Mouse (Mus musculus) forebrain, embryonic 14.5 days (tissue): Measurements from ENCODE around the gene Hint2. TPM values are rescaled to one million over a fixed set of nuclear protein-coding genes. Genes with fewer than 3 reads are reported as not detected.

Experiments used
- ATAC-seq: fragments of 200-750 bp; cut with Nextera tagmentation; 2 replicates; pipeline ENCODE4 v1.8.0; 2017; ENCODE audit warnings: mild to moderate bottlenecking, moderate library complexity
- DNase-seq: peaks from one replicate; pipeline ENCODE4 v3.0.0-alpha.2; 2015; ENCODE audit warnings: low spot score
- H3K27ac ChIP-seq: fragments of 300-500 bp; sonication (generic); 2 replicates; pipeline ENCODE4 v1.5.1; 2014; ENCODE audit warnings: low read depth, mild to moderate bottlenecking, control low read depth, low read length, moderate library complexity
- H3K27me3 ChIP-seq: fragments of 300-500 bp; sonication (generic); replicated peaks from 2 replicates; pipeline ENCODE4 v1.6.1; 2014; ENCODE audit warnings: low read length, control low read depth, mixed read lengths; ENCODE audit not compliant: control insufficient read depth, insufficient read depth
- H3K36me3 ChIP-seq: fragments of 300-500 bp; sonication (generic); 2 replicates; pipeline ENCODE4 v1.6.1; 2014; ENCODE audit warnings: low read length, control low read depth; ENCODE audit not compliant: control insufficient read depth, insufficient read depth
- H3K4me1 ChIP-seq: fragments of 300-500 bp; sonication (generic); 2 replicates; pipeline ENCODE4 v1.6.1; 2014; ENCODE audit warnings: antibody characterized with exemption, low read length, control low read depth; ENCODE audit not compliant: control insufficient read depth, insufficient read depth
- H3K4me2 ChIP-seq: fragments of 300-500 bp; sonication (generic); 2 replicates; pipeline ENCODE4 v1.6.1; 2014; ENCODE audit warnings: mild to moderate bottlenecking, control low read depth, low read length
- H3K4me3 ChIP-seq: fragments of 300-500 bp; sonication (generic); 2 replicates; pipeline ENCODE4 v1.5.1; 2014; ENCODE audit warnings: low read depth, low read length, control low read depth
- H3K9ac ChIP-seq: fragments of 300-500 bp; sonication (generic); 2 replicates; pipeline ENCODE4 v1.6.1; 2014; ENCODE audit warnings: mild to moderate bottlenecking, low read length, control low read depth, moderate library complexity
- H3K9me3 ChIP-seq: fragments of 300-500 bp; sonication (generic); replicated peaks from 2 replicates; pipeline ENCODE4 v1.6.1; 2016; ENCODE audit warnings: low read length, control low read depth, mixed read lengths; ENCODE audit not compliant: control insufficient read depth
- WGBS: fragments of 180-500 bp; shearing (Covaris S2); extraction: QIAGEN DNeasy Blood & Tissue Kit; methylation state at CpG from one replicate; pipeline ENCODE4 v1.1.7; 2014; 5-methylcytosine and 5-hydroxymethylcytosine counted together
- polyA plus RNA-seq: library from polyadenylated mRNA; unstranded; fragments of >200 nt; fragmentation: Nextera tagmentation; extraction: Ambion mirVana; gene quantifications from 2 replicates; pipeline ENCODE4 v1.2.1, GENCODE M21; 2014

The Hint2 gene
- polyA plus RNA-seq, 1 experiment from 2014 or later, result 82.7 TPM

DNA sequence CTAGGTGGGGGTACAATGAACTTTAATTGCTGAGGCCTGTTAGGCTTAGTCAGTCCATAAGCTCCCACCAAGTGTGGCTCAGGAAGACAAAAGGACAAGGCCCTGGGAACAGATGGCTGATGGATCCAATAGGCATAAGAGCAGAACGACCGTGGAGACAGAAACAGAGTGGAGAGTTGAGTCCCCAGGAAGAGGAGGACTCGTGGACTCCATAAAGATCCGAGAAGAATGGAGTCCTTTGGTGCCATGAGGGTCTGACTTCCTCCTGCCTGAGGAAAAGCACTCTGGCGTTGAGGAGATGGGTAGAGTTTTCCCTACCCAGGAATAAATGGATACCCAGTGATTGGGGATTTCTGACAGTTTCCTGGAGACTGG, 25.6 kb downstream of the Hint2 start:
- H3K4me2 ChIP-seq, result peak overlapping the region; percentile 83
- peak overlapping the region; percentile 62; the same call in 1 of the 2 replicates for H3K4me3 ChIP-seq
- ATAC-seq (peak; percentile 41), DNase-seq (peak; percentile 53)
- H3K36me3 ChIP-seq, result no peaks in the 10 kb centered on the region
- peak overlapping the region; percentile 95 for H3K9ac ChIP-seq
- no peaks in the 10 kb centered on the region for H3K27me3 ChIP-seq
- peaks cover 14% of the 10 kb centered on the region for H3K4me1 ChIP-seq
- peak overlapping the region; percentile 77 for H3K27ac ChIP-seq
- H3K9me3 ChIP-seq, result no peaks in the 10 kb centered on the region
- 14% methylated on average over 5 of the region's 5 CpGs for WGBS

DNA sequence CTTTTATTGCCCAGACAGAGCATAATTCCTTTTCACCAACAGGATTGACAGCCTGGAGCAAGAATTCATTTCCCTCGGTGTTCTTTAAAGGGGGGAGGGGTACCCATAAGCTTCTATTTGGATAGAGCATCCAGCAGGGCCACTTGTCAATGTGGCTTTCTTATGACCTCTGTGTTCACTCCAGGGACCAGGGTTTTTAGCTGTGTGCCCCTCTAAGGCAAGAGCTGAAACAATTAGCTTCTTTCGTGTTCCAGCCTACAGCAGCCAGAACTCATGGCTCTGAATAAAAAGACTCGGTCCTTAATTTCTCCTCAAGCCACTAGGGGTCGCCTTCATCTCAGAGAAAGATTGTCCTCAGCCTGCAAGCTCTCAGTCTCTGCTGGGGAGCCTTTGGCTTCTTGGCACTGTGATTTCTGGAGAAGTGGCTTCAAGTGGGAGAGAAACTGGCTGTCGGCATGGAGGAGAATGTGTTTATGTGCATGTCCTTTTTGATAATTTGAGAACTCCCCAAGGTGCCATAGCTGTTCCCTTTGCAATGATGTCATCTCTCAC, 26.2 kb downstream of the Hint2 start:
- Histone ChIP-seq H3K4me3 (no peak overlapping the region), H3K4me1 (peaks cover 14% of the 10 kb centered on the region), H3K9ac (no peak overlapping the region), H3K27me3 (no peaks in the 10 kb centered on the region), H3K4me2 (0 out of 2 replicates have a peak overlapping the region, but pooled peaks have one; percentile 3), H3K9me3 (0 out of 2 replicates have a peak, but pooled peaks cover under 1% of the 10 kb centered on the region), H3K27ac (peak overlapping the region; percentile 77; the same call in 1 of the 2 replicates), H3K36me3 (no peaks in the 10 kb centered on the region)
- DNase-seq (peak; percentile 96), ATAC-seq (peak; percentile 75)
- WGBS, result 3% methylated on average over 5 of the region's 5 CpGs

- no peak overlapping the region for H3K27ac ChIP-seq
- no peak for ATAC-seq
- H3K36me3 ChIP-seq, result no peaks in the 10 kb centered on the region
- no peak overlapping the region for H3K9ac ChIP-seq
- H3K9me3 ChIP-seq, result peaks cover 6% of the 10 kb centered on the region; the same call in 1 of the 2 replicates
- 36% methylated on average over 20 of the region's 20 CpGs for WGBS
- H3K4me3 ChIP-seq, result no peak overlapping the region
- H3K27me3 ChIP-seq, result no peaks in the 10 kb centered on the region
- H3K4me1 ChIP-seq, result peaks cover 14% of the 10 kb centered on the region
- peak overlapping the region; percentile 10; the same call in 1 of the 2 replicates for H3K4me2 ChIP-seq
- peak; percentile 58 for DNase-seq
These were observed 27.0 kb downstream of the Hint2 start for GRCm38 (mm10) chr4:43629106-43629817.

GRCm38 (mm10) chr4:43620146-43620778, 36.0 kb downstream of the Hint2 start:
- no peak for DNase-seq
- Histone ChIP-seq H3K4me1 (no peaks in the 10 kb centered on the region), H3K27me3 (no peaks in the 10 kb centered on the region), H3K27ac (no peak overlapping the region), H3K9ac (no peak overlapping the region), H3K36me3 (no peaks in the 10 kb centered on the region), H3K4me3 (no peak overlapping the region), H3K4me2 (no peak overlapping the region), H3K9me3 (peaks cover 6% of the 10 kb centered on the region; the same call in 1 of the 2 replicates)
- no peak for ATAC-seq
- WGBS, result 89% methylated on average over 4 of the region's 4 CpGs

DNA sequence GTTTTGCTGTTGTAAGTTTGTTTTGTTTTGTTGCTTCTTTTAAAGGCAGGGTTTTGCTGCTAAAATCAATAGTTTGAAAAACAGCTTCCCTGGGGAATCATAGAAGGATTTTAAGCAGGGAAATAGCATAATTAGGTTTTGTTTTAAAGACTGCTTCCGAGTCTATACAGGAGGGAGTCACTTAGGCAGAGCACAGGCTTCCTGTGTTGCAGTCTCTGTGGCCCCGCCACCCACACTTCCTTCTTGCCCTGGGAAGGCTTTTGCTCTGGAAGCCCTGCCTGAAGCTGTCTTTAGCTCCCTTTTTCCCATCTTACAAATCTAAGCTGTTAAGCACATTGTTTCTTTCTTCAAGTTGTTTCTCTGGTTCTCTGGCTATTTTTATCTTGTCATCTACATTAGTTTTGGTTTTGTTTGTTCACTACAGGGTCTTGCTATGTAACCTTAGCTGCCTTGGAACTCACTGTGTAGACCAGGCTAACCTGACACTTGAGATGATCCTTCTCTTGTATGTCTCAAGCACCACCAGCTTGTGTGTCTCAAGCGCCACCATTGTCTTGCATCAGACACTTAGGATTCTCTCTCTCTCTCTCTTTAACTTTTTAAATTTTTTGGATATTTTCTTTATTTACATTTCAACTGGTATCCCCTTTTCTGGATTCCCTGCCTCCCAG, 43.1 kb downstream of the Hint2 start:
- 56% methylated on average over 3 of the region's 3 CpGs for WGBS
- ATAC-seq, result no peak
- Histone ChIP-seq H3K36me3 (no peaks in the 10 kb centered on the region), H3K9ac (no peak overlapping the region), H3K27me3 (no peaks in the 10 kb centered on the region), H3K4me1 (no peaks in the 10 kb centered on the region), H3K27ac (no peak overlapping the region), H3K4me2 (no peak overlapping the region), H3K9me3 (no peaks in the 10 kb centered on the region), H3K4me3 (no peak overlapping the region)
- DNase-seq, result no peak

- ATAC-seq, result no peak
- no peak for DNase-seq
- Histone ChIP-seq H3K27me3 (no peaks in the 10 kb centered on the region), H3K4me2 (no peak overlapping the region), H3K36me3 (no peaks in the 10 kb centered on the region), H3K4me1 (no peaks in the 10 kb centered on the region), H3K9ac (no peak overlapping the region), H3K27ac (no peak overlapping the region), H3K4me3 (no peak overlapping the region), H3K9me3 (no peaks in the 10 kb centered on the region)
- 57% methylated on average over 10 of the region's 10 CpGs for WGBS
These were observed 43.7 kb downstream of the Hint2 start for GRCm38 (mm10) chr4:43612534-43612933.

- Histone ChIP-seq H3K9ac (no peak overlapping the region), H3K4me3 (no peak overlapping the region), H3K4me1 (no peaks in the 10 kb centered on the region), H3K4me2 (no peak overlapping the region), H3K36me3 (no peaks in the 10 kb centered on the region), H3K27me3 (no peaks in the 10 kb centered on the region), H3K27ac (no peak overlapping the region), H3K9me3 (no peaks in the 10 kb centered on the region)
- DNase-seq (no peak), ATAC-seq (no peak)
- 84% methylated on average over 9 of the region's 9 CpGs for WGBS
These were observed 51.2 kb downstream of the Hint2 start for GRCm38 (mm10) chr4:43604751-43605685.
